Mouse (Mus musculus) testis, adult 2 months (tissue): ENCODE measurements around the gene Sh3bp2.

Experiments used
- CTCF ChIP-seq: fragments of 200-500 bp; IDR thresholded peaks from 2 replicates; pipeline ENCODE4 v1.5.1; 2012; ENCODE audit warnings: low read depth, mild to moderate bottlenecking, inconsistent platforms, low read length, moderate library complexity; ENCODE audit not compliant: control insufficient read depth, insufficient read depth, insufficient replicate concordance
- POLR2A ChIP-seq: fragments of 200-500 bp; IDR thresholded peaks from 2 replicates; pipeline ENCODE4 v1.6.1; 2012; ENCODE audit warnings: low read depth, mild to moderate bottlenecking, inconsistent platforms, low read length, moderate library complexity; ENCODE audit not compliant: control insufficient read depth

- TF ChIP-seq CTCF (no peak), POLR2A (no peak)
Measured at GRCm38 (mm10) chr5:34564291-34564690, 38.7 kb downstream of the Sh3bp2 start.
